Mouse (Mus musculus) lung, embryonic 16.5 days (tissue): ENCODE measurements around the gene Mxd1. TPM values are rescaled to one million over a fixed set of nuclear protein-coding genes. Genes with fewer than 3 reads are reported as not detected.

Source experiments
- ATAC-seq: fragments of 200-750 bp; cut with Nextera tagmentation; 2 replicates; pipeline ENCODE4 v1.8.0; 2017; ENCODE audit warnings: low read depth, mild to moderate bottlenecking, moderate library complexity
- H3K27ac ChIP-seq: fragments of 300-500 bp; sonication (generic); 2 replicates; pipeline ENCODE4 v1.5.1; 2014; ENCODE audit warnings: mild to moderate bottlenecking, control low read depth, low read length
- H3K27me3 ChIP-seq: fragments of 300-500 bp; sonication (generic); 2 replicates; pipeline ENCODE4 v1.6.1; 2014; ENCODE audit warnings: low read depth, low read length, mixed read lengths; ENCODE audit not compliant: control insufficient read depth, insufficient read depth
- H3K36me3 ChIP-seq: fragments of 300-500 bp; sonication (generic); 2 replicates; pipeline ENCODE4 v1.6.1; 2014; ENCODE audit warnings: low read length; ENCODE audit not compliant: control insufficient read depth, insufficient read depth
- H3K4me1 ChIP-seq: fragments of 300-500 bp; sonication (generic); replicated peaks from 2 replicates; pipeline ENCODE4 v1.6.1; 2014; ENCODE audit warnings: low read length, mixed read lengths; ENCODE audit not compliant: control insufficient read depth, insufficient read depth
- H3K4me2 ChIP-seq: fragments of 300-500 bp; sonication (generic); 2 replicates; pipeline ENCODE4 v1.6.1; 2014; ENCODE audit warnings: low read depth, low read length, control low read depth
- H3K4me3 ChIP-seq: fragments of 300-500 bp; sonication (generic); 2 replicates; pipeline ENCODE4 v1.5.1; 2014; ENCODE audit warnings: mild to moderate bottlenecking, low read length, control low read depth
- H3K9ac ChIP-seq: fragments of 300-500 bp; sonication (generic); 2 replicates; pipeline ENCODE4 v1.6.1; 2014; ENCODE audit warnings: low read length, control low read depth
- H3K9me3 ChIP-seq: fragments of 300-500 bp; sonication (generic); 2 replicates; pipeline ENCODE4 v1.6.1; 2016; ENCODE audit warnings: low read length; ENCODE audit not compliant: control insufficient read depth
- WGBS: fragments of 180-500 bp; shearing (Covaris S2); extraction: QIAGEN DNeasy Blood & Tissue Kit; methylation state at CpG from one replicate; pipeline ENCODE4 v1.1.7; 2014; 5-methylcytosine and 5-hydroxymethylcytosine counted together
- polyA plus RNA-seq: library from polyadenylated mRNA; unstranded; fragments of >200 nt; fragmentation: Nextera tagmentation; extraction: Ambion mirVana; gene quantifications from 2 replicates; pipeline ENCODE4 v1.2.1, GENCODE M21; 2015

The Mxd1 gene
- polyA plus RNA-seq, 1 experiment from 2014 or later = 15.2 TPM

DNA sequence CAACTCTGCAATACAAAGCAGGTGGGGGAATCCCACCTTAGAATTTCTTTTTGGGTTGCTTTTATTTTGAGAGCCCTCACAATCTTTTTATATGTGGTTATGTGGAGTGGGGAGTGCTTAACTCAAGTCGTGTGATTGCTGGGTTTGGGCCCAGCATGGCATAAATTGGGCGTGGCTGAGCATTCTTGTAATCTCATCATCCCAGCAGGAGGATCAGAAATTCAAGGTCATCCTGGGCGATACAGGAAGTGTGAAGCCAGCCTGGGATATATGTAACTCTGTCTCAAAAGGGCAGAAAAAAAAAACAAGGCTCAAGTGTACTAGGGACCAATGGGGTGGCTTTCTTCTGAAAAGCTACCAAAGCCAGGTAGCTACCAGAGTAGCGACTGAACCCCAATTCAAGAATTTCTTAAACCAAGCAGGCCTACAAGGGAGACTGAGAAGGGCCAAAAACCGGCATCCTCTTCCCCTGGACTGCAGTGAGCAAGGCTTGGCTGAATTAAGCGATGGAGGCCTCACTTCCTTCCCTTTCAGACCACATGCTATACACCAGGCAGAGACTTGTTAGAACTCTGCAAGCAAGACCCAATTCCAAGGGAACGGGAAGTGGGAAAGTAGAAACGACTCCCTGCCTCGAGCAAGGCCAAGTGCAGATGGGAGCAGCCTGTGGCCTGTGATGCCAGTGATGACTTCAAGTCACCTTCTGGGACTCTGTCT is 8.6 kb downstream of the Mxd1 start:
- Histone ChIP-seq H3K27me3 (no peaks in the 10 kb centered on the region), H3K4me3 (no peak overlapping the region), H3K9me3 (no peaks in the 10 kb centered on the region), H3K9ac (no peak overlapping the region), H3K36me3 (peaks cover 26% of the 10 kb centered on the region), H3K27ac (no peak overlapping the region), H3K4me2 (no peak overlapping the region), H3K4me1 (no peaks in the 10 kb centered on the region)
- WGBS = 75% methylated on average over 9 of the region's 9 CpGs
- no peak for ATAC-seq

DNA sequence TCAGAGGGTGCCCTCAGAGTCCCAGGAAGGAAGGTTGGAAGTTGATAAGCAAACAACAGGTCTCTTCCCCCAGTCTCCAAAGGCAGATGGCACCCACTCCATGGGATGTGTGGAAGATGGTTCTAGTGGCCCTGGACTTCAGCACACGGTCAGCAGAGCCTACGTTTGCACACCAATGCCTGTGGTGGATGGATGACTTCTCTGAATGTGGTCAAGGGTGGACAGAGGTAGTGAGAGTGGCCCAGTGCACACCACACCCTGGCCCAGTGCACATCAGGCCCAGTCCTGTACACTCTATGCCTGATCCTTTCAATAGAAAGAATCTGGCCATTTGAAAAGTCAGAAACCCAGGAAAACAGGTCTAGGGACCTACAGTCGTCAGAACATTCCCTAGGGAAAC is 10.5 kb downstream of the Mxd1 start:
- Histone ChIP-seq H3K27ac (no peak overlapping the region), H3K9ac (no peak overlapping the region), H3K4me3 (no peak overlapping the region), H3K27me3 (no peaks in the 10 kb centered on the region), H3K4me1 (no peaks in the 10 kb centered on the region), H3K4me2 (no peak overlapping the region), H3K36me3 (peaks cover 26% of the 10 kb centered on the region), H3K9me3 (no peaks in the 10 kb centered on the region)
- no peak for ATAC-seq
- 85% methylated on average over 3 of the region's 3 CpGs for WGBS

DNA sequence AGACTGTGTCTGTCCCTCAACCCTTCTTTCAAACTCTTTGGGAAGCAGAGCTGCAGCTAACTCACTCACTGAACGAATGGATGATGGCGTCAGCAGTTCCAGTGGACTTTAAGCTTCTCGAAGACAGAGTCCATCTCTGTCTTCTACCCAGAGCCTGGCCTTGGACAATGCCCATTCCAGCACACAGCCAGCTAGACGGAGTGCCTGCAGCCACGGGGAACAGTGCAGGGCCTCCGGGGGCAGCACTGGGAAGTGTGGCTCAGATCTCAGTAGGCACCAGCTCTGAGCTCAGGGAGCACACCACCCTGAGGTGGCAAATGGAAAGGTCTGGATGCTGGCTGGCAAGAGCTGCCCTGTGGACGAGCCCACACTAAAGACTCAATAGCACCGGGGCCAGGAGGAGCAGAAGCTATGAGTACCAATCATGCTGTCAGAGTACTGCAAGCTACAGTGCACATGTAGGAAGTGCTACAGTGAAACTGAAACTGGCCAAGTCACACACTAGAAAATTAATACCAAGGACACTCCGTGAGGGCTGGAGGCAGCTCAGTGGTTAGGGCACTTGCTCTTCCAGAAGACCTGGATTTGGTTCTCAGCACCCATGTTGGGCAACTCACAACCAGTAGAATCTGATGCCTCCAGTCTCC is 14.6 kb downstream of the Mxd1 start:
- no peaks in the 10 kb centered on the region for H3K4me1 ChIP-seq
- H3K27me3 ChIP-seq = no peaks in the 10 kb centered on the region
- no peaks in the 10 kb centered on the region for H3K9me3 ChIP-seq
- no peak overlapping the region for H3K4me3 ChIP-seq
- 84% methylated on average over 9 of the region's 9 CpGs for WGBS
- peaks cover 27% of the 10 kb centered on the region for H3K36me3 ChIP-seq
- H3K4me2 ChIP-seq = no peak overlapping the region
- no peak overlapping the region for H3K9ac ChIP-seq
- H3K27ac ChIP-seq = no peak overlapping the region
- no peak for ATAC-seq

GRCm38 (mm10) chr6:86653026-86653425 is 15.9 kb downstream of the Mxd1 start:
- H3K27ac ChIP-seq = no peak overlapping the region
- H3K4me3 ChIP-seq = no peak overlapping the region
- peak; percentile 66; the same call in 1 of the 2 replicates for ATAC-seq
- H3K36me3 ChIP-seq = peaks cover 27% of the 10 kb centered on the region
- no peak overlapping the region for H3K4me2 ChIP-seq
- H3K4me1 ChIP-seq = no peaks in the 10 kb centered on the region
- H3K9ac ChIP-seq = no peak overlapping the region
- H3K27me3 ChIP-seq = no peaks in the 10 kb centered on the region
- no peaks in the 10 kb centered on the region for H3K9me3 ChIP-seq
- WGBS = 60% methylated on average over 6 of the region's 6 CpGs

GRCm38 (mm10) chr6:86646143-86646542 is 22.8 kb downstream of the Mxd1 start:
- WGBS = 59% methylated on average over 7 of the region's 7 CpGs
- Histone ChIP-seq H3K9me3 (no peaks in the 10 kb centered on the region), H3K9ac (no peak overlapping the region), H3K36me3 (peaks cover 13% of the 10 kb centered on the region), H3K4me3 (no peak overlapping the region), H3K4me2 (no peak overlapping the region), H3K27ac (no peak overlapping the region), H3K27me3 (no peaks in the 10 kb centered on the region), H3K4me1 (no peaks in the 10 kb centered on the region)
- no peak for ATAC-seq

GRCm38 (mm10) chr6:86645551-86645950 is 23.4 kb downstream of the Mxd1 start:
- Histone ChIP-seq H3K4me1 (no peaks in the 10 kb centered on the region), H3K27ac (no peak overlapping the region), H3K4me2 (no peak overlapping the region), H3K4me3 (no peak overlapping the region), H3K27me3 (no peaks in the 10 kb centered on the region), H3K9me3 (no peaks in the 10 kb centered on the region), H3K9ac (no peak overlapping the region), H3K36me3 (peaks cover 8% of the 10 kb centered on the region)
- ATAC-seq = no peak; the same call in 1 of the 2 replicates
- 63% methylated on average over 4 of the region's 4 CpGs for WGBS

DNA sequence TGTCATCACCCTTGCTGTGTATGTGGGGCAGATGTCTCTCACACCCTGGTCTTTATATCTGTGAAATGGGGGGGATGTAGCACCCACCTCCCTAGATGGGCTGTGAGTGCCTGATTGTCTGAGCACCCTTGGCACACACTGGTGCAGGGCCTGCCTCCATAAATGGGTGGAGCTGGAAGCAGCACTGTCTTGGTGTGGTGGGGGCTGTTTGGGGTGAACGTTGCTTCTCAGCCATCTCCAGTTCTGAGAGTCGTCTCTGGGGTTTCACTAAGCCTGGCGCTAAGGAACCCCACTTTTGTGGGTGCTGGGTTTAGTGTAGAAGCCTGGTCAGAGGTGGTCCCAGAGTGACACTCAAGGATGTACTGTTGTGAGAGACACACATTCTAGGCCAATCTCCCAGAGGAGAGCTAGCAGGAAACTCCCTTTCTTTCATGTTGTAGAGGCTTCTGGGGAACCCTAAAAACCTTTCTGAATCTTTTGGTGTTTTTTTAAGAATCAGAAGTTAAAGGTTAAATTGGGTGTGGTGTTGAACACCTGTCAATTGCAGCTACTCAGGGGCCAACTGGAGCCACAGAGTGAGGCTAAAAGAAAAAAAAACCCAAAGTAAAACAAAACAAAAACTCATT is 24.1 kb downstream of the Mxd1 start:
- no peak overlapping the region for H3K27ac ChIP-seq
- 77% methylated on average over 3 of the region's 3 CpGs for WGBS
- no peak for ATAC-seq
- H3K36me3 ChIP-seq = peaks cover 2% of the 10 kb centered on the region; the same call in 1 of the 2 replicates
- no peak overlapping the region for H3K4me3 ChIP-seq
- no peaks in the 10 kb centered on the region for H3K27me3 ChIP-seq
- no peaks in the 10 kb centered on the region for H3K4me1 ChIP-seq
- H3K9me3 ChIP-seq = no peaks in the 10 kb centered on the region
- H3K9ac ChIP-seq = no peak overlapping the region
- H3K4me2 ChIP-seq = no peak overlapping the region

DNA sequence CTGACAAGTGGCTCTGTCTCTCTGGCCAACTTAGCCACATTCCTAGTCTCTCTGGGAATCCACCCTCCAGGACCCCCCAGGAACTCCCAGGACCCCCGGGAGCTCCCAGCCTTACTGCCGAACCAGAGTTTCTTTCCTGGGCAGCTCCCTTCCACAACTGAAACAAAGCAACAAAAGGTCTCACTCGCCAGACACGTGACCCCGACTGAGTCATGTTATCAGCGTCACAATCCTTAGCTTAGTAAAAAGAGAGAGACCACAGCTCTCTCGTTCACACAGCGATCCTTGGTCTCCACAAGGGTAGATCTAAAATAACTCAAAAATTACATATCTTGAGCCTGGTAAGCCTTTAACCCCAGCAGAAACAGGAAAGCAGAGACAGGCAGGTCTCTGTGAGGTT is 27.2 kb downstream of the Mxd1 start:
- 65% methylated on average over 8 of the region's 8 CpGs for WGBS
- Histone ChIP-seq H3K9ac (no peak overlapping the region), H3K27ac (no peak overlapping the region), H3K4me3 (no peak overlapping the region), H3K27me3 (no peaks in the 10 kb centered on the region), H3K36me3 (no peaks in the 10 kb centered on the region), H3K4me1 (no peaks in the 10 kb centered on the region), H3K4me2 (no peak overlapping the region), H3K9me3 (no peaks in the 10 kb centered on the region)
- ATAC-seq = no peak

- H3K4me3 ChIP-seq = no peak overlapping the region
- no peaks in the 10 kb centered on the region for H3K27me3 ChIP-seq
- no peaks in the 10 kb centered on the region for H3K36me3 ChIP-seq
- no peak overlapping the region for H3K9ac ChIP-seq
- H3K4me2 ChIP-seq = no peak overlapping the region
- H3K27ac ChIP-seq = no peak overlapping the region
- no peak for ATAC-seq
- WGBS = 83% methylated on average over 8 of the region's 8 CpGs
- no peaks in the 10 kb centered on the region for H3K4me1 ChIP-seq
- H3K9me3 ChIP-seq = no peaks in the 10 kb centered on the region
These were observed 28.2 kb downstream of the Mxd1 start for GRCm38 (mm10) chr6:86640776-86641175.
